Mouse (Mus musculus) limb, embryonic 14.5 days (tissue): ENCODE measurements around the gene Kdm4b. TPM values are rescaled to one million over a fixed set of nuclear protein-coding genes. Genes with fewer than 3 reads are reported as not detected.

ENCODE experiments used
- ATAC-seq: fragments of 200-750 bp; cut with Nextera tagmentation; 2 replicates; pipeline ENCODE4 v1.8.0; 2017; ENCODE audit warnings: low read depth, moderate number of reproducible peaks, moderate TSS enrichment; ENCODE audit not compliant: low FRiP score
- DNase-seq: peaks from one replicate; pipeline ENCODE4 v3.0.0-alpha.2; 2015; ENCODE audit warnings: low spot score
- H3K27ac ChIP-seq: fragments of 300-500 bp; sonication (generic); replicated peaks from 2 replicates; pipeline ENCODE4 v1.5.1; 2014; ENCODE audit warnings: low read depth, mild to moderate bottlenecking, low read length, moderate library complexity, mixed read lengths
- H3K27me3 ChIP-seq: fragments of 300-500 bp; sonication (generic); 2 replicates; pipeline ENCODE4 v1.6.1; 2014; ENCODE audit warnings: low read length, mixed read lengths; ENCODE audit not compliant: control insufficient read depth, insufficient read depth
- H3K36me3 ChIP-seq: fragments of 300-500 bp; sonication (generic); 2 replicates; pipeline ENCODE4 v1.6.1; 2014; ENCODE audit warnings: mild to moderate bottlenecking, low read length, moderate library complexity, mixed read lengths; ENCODE audit not compliant: control insufficient read depth, insufficient read depth
- H3K4me1 ChIP-seq: fragments of 300-500 bp; sonication (generic); 2 replicates; pipeline ENCODE4 v1.6.1; 2014; ENCODE audit warnings: antibody characterized with exemption, low read length, mixed read lengths; ENCODE audit not compliant: control insufficient read depth, insufficient read depth
- H3K4me2 ChIP-seq: fragments of 300-500 bp; sonication (generic); replicated peaks from 2 replicates; pipeline ENCODE4 v1.6.1; 2014; ENCODE audit warnings: low read depth, mild to moderate bottlenecking, low read length, moderate library complexity; ENCODE audit not compliant: severe bottlenecking
- H3K4me3 ChIP-seq: fragments of 300-500 bp; sonication (generic); replicated peaks from 2 replicates; pipeline ENCODE4 v1.5.1; 2014; ENCODE audit warnings: low read length
- H3K9ac ChIP-seq: fragments of 300-500 bp; sonication (generic); 2 replicates; pipeline ENCODE4 v1.6.1; 2014; ENCODE audit warnings: mild to moderate bottlenecking, low read depth, low read length, moderate library complexity; ENCODE audit not compliant: severe bottlenecking
- H3K9me3 ChIP-seq: fragments of 300-500 bp; sonication (generic); 2 replicates; pipeline ENCODE4 v1.6.1; 2016; ENCODE audit warnings: low read length; ENCODE audit not compliant: control insufficient read depth
- POLR2A ChIP-seq: fragments of 200-500 bp; IDR thresholded peaks from 2 replicates; pipeline ENCODE4 v1.8.0; 2012; ENCODE audit warnings: inconsistent platforms, mild to moderate bottlenecking, moderate library complexity, borderline replicate concordance; ENCODE audit not compliant: insufficient read depth, insufficient read length; ENCODE audit errors: extremely low read depth
- WGBS: fragments of 180-500 bp; shearing (Covaris S2); extraction: QIAGEN DNeasy Blood & Tissue Kit; methylation state at CpG from one replicate; pipeline ENCODE4 v1.1.7; 2014; 5-methylcytosine and 5-hydroxymethylcytosine counted together
- polyA plus RNA-seq, 2 experiments: library from polyadenylated mRNA; depleted of rRNA in 1 of 2; stranded (reverse) in 1 of 2; unstranded in 1 of 2; fragments of >200 nt; fragmentation: Nextera tagmentation in 1 of 2; extraction: Ambion mirVana in 1 of 2; gene quantifications; 2 replicates each; pipeline versions ENCODE4 v1.2.1 to v1.2.3; 2012 to 2014

Gene Kdm4b
- polyA plus RNA-seq, 2 experiments: 36.0 to 36.4 TPM

DNA sequence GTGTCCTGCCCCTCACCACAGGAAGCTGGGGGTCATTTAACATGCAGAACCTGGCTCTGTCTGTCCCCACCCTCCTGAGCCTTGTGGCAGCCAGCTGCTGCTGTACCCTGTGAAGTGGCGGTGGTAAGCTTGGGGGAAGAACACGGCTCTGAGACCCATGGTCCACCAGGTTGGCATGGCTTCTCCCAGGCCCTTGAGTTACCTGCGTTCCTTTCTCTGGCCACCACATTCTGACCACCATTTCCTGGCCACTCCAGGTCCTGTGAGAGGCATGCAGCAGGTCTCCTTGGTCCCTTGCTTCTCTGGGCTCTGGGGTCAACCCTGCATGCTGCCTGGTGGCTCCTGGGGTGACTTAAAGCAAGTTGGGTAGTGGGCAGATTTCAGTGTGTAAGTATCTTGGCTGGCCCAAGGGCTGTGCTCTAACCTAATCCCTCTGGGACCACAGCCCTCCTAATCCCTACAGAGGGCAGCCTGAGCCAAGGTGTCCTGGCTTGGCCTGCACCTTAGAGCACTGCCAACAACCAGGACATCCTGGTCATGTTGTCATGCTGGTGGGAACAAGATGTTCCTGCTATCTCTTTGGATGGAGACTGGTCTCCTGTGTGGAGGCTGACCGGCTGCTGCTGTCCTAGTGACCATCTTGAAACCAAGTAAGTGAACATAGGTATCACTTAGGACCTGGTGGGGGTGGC lies 33.2 kb upstream of the Kdm4b start, which contains the start of gene Plin3:
Gene Plin3, minus strand, starts transcription at position 343 of the 692 bp plus-strand sequence.
- H3K4me2 ChIP-seq: no peak within 1 kb of the TSS; the same call in 1 of the 2 replicates
- no peaks in the 10 kb centered on the region for H3K36me3 ChIP-seq
- H3K27me3 ChIP-seq: no peaks in the 10 kb centered on the region
- DNase-seq: no peak
- no peak for ATAC-seq
- TF ChIP-seq POLR2A: no peak
- peak within 1 kb of the TSS; percentile 68; the same call in 1 of the 2 replicates for H3K9ac ChIP-seq
- H3K9me3 ChIP-seq: no peaks in the 10 kb centered on the region
- 89% methylated on average over 4 of the region's 4 CpGs for WGBS
- peaks cover 32% of the 10 kb centered on the region for H3K4me1 ChIP-seq
- H3K27ac ChIP-seq: peak within 1 kb of the TSS; percentile 92
- 0 out of 2 replicates have a peak within 1 kb of the TSS, but pooled peaks have one; percentile 57 for H3K4me3 ChIP-seq

DNA sequence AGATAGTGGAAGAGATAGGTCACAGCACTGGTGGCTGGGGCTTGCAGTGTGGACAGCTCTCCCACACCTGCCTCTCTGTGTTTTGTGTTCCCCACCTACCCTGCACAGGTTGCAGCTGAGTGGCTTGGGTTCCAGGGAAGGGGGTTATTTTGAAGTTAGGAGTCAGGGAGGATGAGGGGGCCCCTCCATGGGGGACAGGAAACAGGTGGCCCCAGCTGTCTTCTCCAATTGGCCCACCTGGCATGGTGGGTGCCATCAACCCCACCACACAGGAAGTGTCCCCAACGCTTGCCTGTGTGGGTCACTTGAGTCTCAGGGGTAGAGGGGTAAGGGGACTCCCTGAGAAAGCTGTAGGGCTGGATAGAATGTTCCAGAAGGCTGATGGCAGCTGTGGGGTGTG lies 32.6 kb upstream of the Kdm4b start:
- no peak for TF ChIP-seq POLR2A
- 65% methylated on average over 1 of the region's 1 CpGs for WGBS
- Histone ChIP-seq H3K4me3 (no peak overlapping the region), H3K9me3 (no peaks in the 10 kb centered on the region), H3K4me2 (no peak overlapping the region), H3K27ac (no peak overlapping the region), H3K27me3 (no peaks in the 10 kb centered on the region), H3K4me1 (peaks cover 26% of the 10 kb centered on the region), H3K36me3 (no peaks in the 10 kb centered on the region), H3K9ac (no peak overlapping the region)
- ATAC-seq (no peak), DNase-seq (no peak)

GRCm38 (mm10) chr17:56294241-56294640 lies 31.6 kb upstream of the Kdm4b start:
- H3K27ac ChIP-seq: no peak overlapping the region
- peaks cover 19% of the 10 kb centered on the region for H3K4me1 ChIP-seq
- H3K36me3 ChIP-seq: no peaks in the 10 kb centered on the region
- no peaks in the 10 kb centered on the region for H3K27me3 ChIP-seq
- no peak for ATAC-seq
- H3K4me2 ChIP-seq: no peak overlapping the region
- DNase-seq: no peak
- H3K9ac ChIP-seq: no peak overlapping the region
- 90% methylated on average over 19 of the region's 19 CpGs for WGBS
- H3K4me3 ChIP-seq: no peak overlapping the region
- no peaks in the 10 kb centered on the region for H3K9me3 ChIP-seq
- TF ChIP-seq POLR2A: no peak

GRCm38 (mm10) chr17:56296201-56296600 lies 29.7 kb upstream of the Kdm4b start:
- no peak for ATAC-seq
- no peak for TF ChIP-seq POLR2A
- Histone ChIP-seq H3K4me1 (peaks cover 6% of the 10 kb centered on the region), H3K9me3 (no peaks in the 10 kb centered on the region), H3K4me2 (no peak overlapping the region), H3K4me3 (no peak overlapping the region), H3K9ac (no peak overlapping the region), H3K27me3 (no peaks in the 10 kb centered on the region), H3K36me3 (no peaks in the 10 kb centered on the region), H3K27ac (no peak overlapping the region)
- DNase-seq: no peak
- WGBS: 45% methylated on average over 1 of the region's 1 CpGs

GRCm38 (mm10) chr17:56298238-56298637 lies 27.6 kb upstream of the Kdm4b start:
- H3K27ac ChIP-seq: no peak overlapping the region
- DNase-seq (no peak), ATAC-seq (no peak)
- 93% methylated on average over 1 of the region's 1 CpGs for WGBS
- no peak for TF ChIP-seq POLR2A
- no peaks in the 10 kb centered on the region for H3K36me3 ChIP-seq
- H3K27me3 ChIP-seq: no peaks in the 10 kb centered on the region
- H3K9ac ChIP-seq: no peak overlapping the region
- no peak overlapping the region for H3K4me3 ChIP-seq
- no peak overlapping the region for H3K4me2 ChIP-seq
- H3K9me3 ChIP-seq: no peaks in the 10 kb centered on the region
- H3K4me1 ChIP-seq: peaks cover 8% of the 10 kb centered on the region
